Mouse (Mus musculus): ENCODE data around the gene Git2.
A peak's percentile ranks its signal among the peaks of the same experiment; 100 is the strongest.

Git2 gene

GRCm38 (mm10) chr5:114761980-114762379, 13.3 kb downstream of the Git2 start:
- no peak for DNase-seq

GRCm38 (mm10) chr5:114759536-114760090, 15.7 kb downstream of the Git2 start:
- DNase-seq: no peak

GRCm38 (mm10) chr5:114753384-114753783, 21.9 kb downstream of the Git2 start:
- no peak for DNase-seq

- no peak for DNase-seq
Observed at GRCm38 (mm10) chr5:114752397-114752796, 22.9 kb downstream of the Git2 start.

- DNase-seq: no peak
Observed at GRCm38 (mm10) chr5:114750325-114750724, 25.0 kb downstream of the Git2 start.

GRCm38 (mm10) chr5:114747521-114747920, 27.8 kb downstream of the Git2 start:
- DNase-seq: no peak

GRCm38 (mm10) chr5:114746886-114747285, 28.4 kb downstream of the Git2 start:
- DNase-seq: no peak

GRCm38 (mm10) chr5:114745581-114745980, 29.7 kb downstream of the Git2 start:
- peak; percentile 49 for DNase-seq

GRCm38 (mm10) chr5:114743697-114744090, 31.6 kb downstream of the Git2 start:
- DNase-seq: no peak

- no peak for DNase-seq
Observed at GRCm38 (mm10) chr5:114742998-114743696, 32.2 kb downstream of the Git2 start.

GRCm38 (mm10) chr5:114742572-114742971, 32.7 kb downstream of the Git2 start:
- no peak for DNase-seq

- peak; percentile 55 for DNase-seq
Observed at GRCm38 (mm10) chr5:114740595-114740994, 34.7 kb downstream of the Git2 start.

- peak; percentile 70 for DNase-seq
Observed at GRCm38 (mm10) chr5:114738707-114739241, 36.5 kb downstream of the Git2 start.

- DNase-seq: peak; percentile 45
Observed at GRCm38 (mm10) chr5:114737090-114737887, 38.0 kb downstream of the Git2 start.

GRCm38 (mm10) chr5:114733606-114734005, 41.7 kb downstream of the Git2 start:
- DNase-seq: no peak

GRCm38 (mm10) chr5:114731969-114732368, 43.3 kb downstream of the Git2 start:
- no peak for DNase-seq

- DNase-seq: no peak
Observed at GRCm38 (mm10) chr5:114731498-114731897, 43.8 kb downstream of the Git2 start.

GRCm38 (mm10) chr5:114730129-114730528, 45.2 kb downstream of the Git2 start:
- no peak for DNase-seq

GRCm38 (mm10) chr5:114728160-114728559, 47.2 kb downstream of the Git2 start:
- no peak for DNase-seq

GRCm38 (mm10) chr5:114722846-114723245, 52.5 kb downstream of the Git2 start:
- no peak for DNase-seq

- DNase-seq: no peak
Observed at GRCm38 (mm10) chr5:114721969-114722368, 53.3 kb downstream of the Git2 start.

GRCm38 (mm10) chr5:114720784-114721183, 54.5 kb downstream of the Git2 start:
- DNase-seq: no peak

- DNase-seq: no peak
Observed at GRCm38 (mm10) chr5:114719928-114720270, 55.4 kb downstream of the Git2 start.

All from kidney, postnatal 14 days (tissue).